Mouse (Mus musculus): ENCODE data around the gene Zfpl1. TPM values are rescaled to one million over a fixed set of nuclear protein-coding genes. Genes with fewer than 3 reads are reported as not detected.

The Zfpl1 gene
- total RNA-seq, 1 experiment, result 39.4 TPM

DNA sequence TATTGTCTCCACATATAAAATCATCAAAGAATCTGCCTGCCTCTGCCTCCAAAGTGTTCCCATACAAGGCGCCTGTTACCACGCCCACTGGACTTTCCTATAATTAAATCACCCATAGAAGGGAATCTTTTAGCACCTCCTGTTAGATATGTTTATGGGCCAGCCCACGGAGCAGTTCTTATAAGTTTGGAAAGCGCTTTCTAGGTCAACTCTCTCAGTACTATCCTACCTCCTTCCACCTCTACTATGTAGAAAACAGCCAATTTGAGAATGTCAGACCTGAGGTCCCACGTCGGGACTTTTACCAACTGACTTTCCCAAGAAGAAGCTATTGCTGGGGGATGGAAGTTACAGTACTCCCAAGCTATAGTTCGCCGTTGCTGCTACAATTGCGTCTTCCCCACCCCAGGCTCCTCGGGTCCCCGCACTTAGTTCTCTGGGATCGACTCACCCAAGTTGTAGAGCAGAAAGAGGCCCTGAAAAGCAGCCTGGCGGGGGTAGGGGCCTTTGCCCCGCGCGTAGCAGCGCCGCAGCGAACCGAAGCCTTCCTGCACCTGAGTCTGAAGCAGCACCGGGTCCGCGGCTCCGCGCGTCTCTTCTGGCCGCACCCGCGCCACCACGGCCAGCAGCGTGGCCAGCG lies 32.7 kb upstream of the Zfpl1 start:
- Histone ChIP-seq H3K27ac (ENCODE audit: insufficient read depth, low read depth, low read length, poor library complexity, severe bottlenecking) (peak overlapping the region; percentile 75), H3K4me3 (ENCODE audit: insufficient read depth in 1 of 2, low read depth in 1 of 2, low read length in 2 of 2, poor library complexity in 1 of 2, severe bottlenecking in 1 of 2) (peak overlapping the region; percentile 86 to 96), H3K36me3 (ENCODE audit: control insufficient read depth, insufficient read depth, low read length, poor library complexity, severe bottlenecking) (peaks cover 18% of the 10 kb centered on the region), H3K4me1 (ENCODE audit: control insufficient read depth in 2 of 2, insufficient read depth in 2 of 2, low read length in 2 of 2, poor library complexity in 1 of 2) (peaks cover 2 to 17% of the 10 kb centered on the region in 2 experiments; a peak in 1 of 4 replicates), H3K9ac (ENCODE audit: insufficient read depth, low read depth, low read length, poor library complexity, severe bottlenecking) (peak overlapping the region; percentile 92), H3K9me3 (ENCODE audit: control insufficient read depth, insufficient read depth, low read depth, low read length) (no peaks in the 10 kb centered on the region)
- DNase-seq (ENCODE audit: low read depth, low spot score), result no peak
- in situ Hi-C loops (cut with MboI; ENCODE audit: low sequenced_read_pairs in 2 of 2, unreplicated experiment in 2 of 2), result no loop called here
- no peak for TF ChIP-seq ZNF384 (IDR thresholded peaks at IDR 0.05; ENCODE audit: low read depth, low read length)
- TF ChIP-seq HCFC1 (IDR thresholded peaks at IDR 0.05; ENCODE audit: borderline replicate concordance, insufficient read depth, low read length), result no peak
- no peak for TF ChIP-seq CHD2 (IDR thresholded peaks at IDR 0.05; ENCODE audit: low read depth, low read length)
- no peak for TF ChIP-seq ZC3H11A (IDR thresholded peaks at IDR 0.05; ENCODE audit: borderline replicate concordance, low read depth, low read length)
- TF ChIP-seq MAFK (IDR thresholded peaks at IDR 0.05; ENCODE audit: insufficient read depth, low read depth, low read length), result no peak

GRCm38 (mm10) chr19:6116113-6116850 lies 31.5 kb upstream of the Zfpl1 start:
- DNase-seq (ENCODE audit: low read depth, low spot score), result no peak
- Histone ChIP-seq H3K4me3 (ENCODE audit: insufficient read depth in 1 of 2, low read depth in 1 of 2, low read length in 2 of 2, poor library complexity in 1 of 2, severe bottlenecking in 1 of 2) (no peak overlapping the region), H3K27ac (ENCODE audit: insufficient read depth, low read depth, low read length, poor library complexity, severe bottlenecking) (no peak overlapping the region), H3K9me3 (ENCODE audit: control insufficient read depth, insufficient read depth, low read depth, low read length) (no peaks in the 10 kb centered on the region), H3K9ac (ENCODE audit: insufficient read depth, low read depth, low read length, poor library complexity, severe bottlenecking) (peak overlapping the region; percentile 6; the same call in 1 of the 2 replicates), H3K4me1 (ENCODE audit: control insufficient read depth in 2 of 2, insufficient read depth in 2 of 2, low read length in 2 of 2, poor library complexity in 1 of 2) (peaks cover 2 to 8% of the 10 kb centered on the region in 2 experiments; a peak in 1 of 4 replicates), H3K36me3 (ENCODE audit: control insufficient read depth, insufficient read depth, low read length, poor library complexity, severe bottlenecking) (peaks cover 18% of the 10 kb centered on the region)
- in situ Hi-C loops (cut with MboI; ENCODE audit: low sequenced_read_pairs in 2 of 2, unreplicated experiment in 2 of 2), result no loop called here
- TF ChIP-seq ZNF384 (IDR thresholded peaks at IDR 0.05; ENCODE audit: low read depth, low read length), result no peak
- TF ChIP-seq HCFC1 (IDR thresholded peaks at IDR 0.05; ENCODE audit: borderline replicate concordance, insufficient read depth, low read length), result no peak
- TF ChIP-seq MAFK (IDR thresholded peaks at IDR 0.05; ENCODE audit: insufficient read depth, low read depth, low read length), result no peak
- no peak for TF ChIP-seq ZC3H11A (IDR thresholded peaks at IDR 0.05; ENCODE audit: borderline replicate concordance, low read depth, low read length)
- TF ChIP-seq CHD2 (IDR thresholded peaks at IDR 0.05; ENCODE audit: low read depth, low read length), result no peak

- Histone ChIP-seq H3K9me3 (ENCODE audit: control insufficient read depth, insufficient read depth, low read depth, low read length) (no peaks in the 10 kb centered on the region), H3K27ac (ENCODE audit: insufficient read depth, low read depth, low read length, poor library complexity, severe bottlenecking) (no peak overlapping the region), H3K4me1 (ENCODE audit: control insufficient read depth in 2 of 2, insufficient read depth in 2 of 2, low read length in 2 of 2, poor library complexity in 1 of 2) (peaks cover 0 to 3% of the 10 kb centered on the region in 2 experiments; a peak in 1 of 4 replicates), H3K36me3 (ENCODE audit: control insufficient read depth, insufficient read depth, low read length, poor library complexity, severe bottlenecking) (peaks cover 18% of the 10 kb centered on the region), H3K4me3 (ENCODE audit: insufficient read depth in 1 of 2, low read depth in 1 of 2, low read length in 2 of 2, poor library complexity in 1 of 2, severe bottlenecking in 1 of 2) (no peak overlapping the region), H3K9ac (ENCODE audit: insufficient read depth, low read depth, low read length, poor library complexity, severe bottlenecking) (no peak overlapping the region)
- no peak for TF ChIP-seq ZC3H11A (IDR thresholded peaks at IDR 0.05; ENCODE audit: borderline replicate concordance, low read depth, low read length)
- no peak for TF ChIP-seq CHD2 (IDR thresholded peaks at IDR 0.05; ENCODE audit: low read depth, low read length)
- TF ChIP-seq ZNF384 (IDR thresholded peaks at IDR 0.05; ENCODE audit: low read depth, low read length), result no peak
- TF ChIP-seq MAFK (IDR thresholded peaks at IDR 0.05; ENCODE audit: insufficient read depth, low read depth, low read length), result no peak
- TF ChIP-seq HCFC1 (IDR thresholded peaks at IDR 0.05; ENCODE audit: borderline replicate concordance, insufficient read depth, low read length), result no peak
- no peak for DNase-seq (ENCODE audit: low read depth, low spot score)
- in situ Hi-C loops (cut with MboI; ENCODE audit: low sequenced_read_pairs in 2 of 2, unreplicated experiment in 2 of 2), result no loop called here
Observed at GRCm38 (mm10) chr19:6113116-6113515, 28.4 kb upstream of the Zfpl1 start.

- H3K4me1 ChIP-seq (ENCODE audit: control insufficient read depth in 2 of 2, insufficient read depth in 2 of 2, low read length in 2 of 2, poor library complexity in 1 of 2), result peaks cover 0 to 11% of the 10 kb centered on the region in 2 experiments; a peak in 2 of 4 replicates
- peaks cover 4% of the 10 kb centered on the region; the same call in 1 of the 2 replicates for H3K36me3 ChIP-seq (ENCODE audit: control insufficient read depth, insufficient read depth, low read length, poor library complexity, severe bottlenecking)
- H3K27ac ChIP-seq (ENCODE audit: insufficient read depth, low read depth, low read length, poor library complexity, severe bottlenecking), result no peak within 1 kb of the TSS
- TF ChIP-seq CHD2 (IDR thresholded peaks at IDR 0.05; ENCODE audit: low read depth, low read length) (no peak), HCFC1 (IDR thresholded peaks at IDR 0.05; ENCODE audit: borderline replicate concordance, insufficient read depth, low read length) (no peak), ZC3H11A (IDR thresholded peaks at IDR 0.05; ENCODE audit: borderline replicate concordance, low read depth, low read length) (no peak), ZNF384 (IDR thresholded peaks at IDR 0.05; ENCODE audit: low read depth, low read length) (no peak), MAFK (IDR thresholded peaks at IDR 0.05; ENCODE audit: insufficient read depth, low read depth, low read length) (no peak)
- DNase-seq (ENCODE audit: low read depth, low spot score), result no peak
- peak within 1 kb of the TSS; percentile 17; the same call in 1 of the 2 replicates for H3K9ac ChIP-seq (ENCODE audit: insufficient read depth, low read depth, low read length, poor library complexity, severe bottlenecking)
- in situ Hi-C loops (cut with MboI; ENCODE audit: low sequenced_read_pairs in 2 of 2, unreplicated experiment in 2 of 2), result no loop called here
- H3K9me3 ChIP-seq (ENCODE audit: control insufficient read depth, insufficient read depth, low read depth, low read length), result no peaks in the 10 kb centered on the region
- H3K4me3 ChIP-seq (ENCODE audit: insufficient read depth in 1 of 2, low read depth in 1 of 2, low read length in 2 of 2, poor library complexity in 1 of 2, severe bottlenecking in 1 of 2), result no peak within 1 kb of the TSS
Observed at GRCm38 (mm10) chr19:6105586-6105985, 20.8 kb upstream of the Zfpl1 start, which contains the start of gene Naaladl1. Gene Naaladl1 (plus strand): TSS chr19:6105782.

Data from ES-E14 (cell line).